ENCODE assay signal across 9 mouse cellular contexts in genomic region chr2:121448136-121448535, GRCm38 (mm10). TPM values are rescaled to one million over a fixed set of nuclear protein-coding genes. Genes with fewer than 3 reads are reported as not detected.
A peak's percentile ranks its signal among the peaks of the same experiment; 100 is the strongest.
DNase-seq lines count a peak whose midpoint lies in the region; ATAC-seq lines count a peak whose summit lies in the region.
"Had no signal": no experiment of that assay in that cellular context is flagged by ENCODE, and none has a peak within 500 bp of the region (broad histone marks: within the 10 kb centered on the region; RNA-seq: fewer than 3 reads in every experiment).

No protein-coding gene starts in this region.

- H3K27me3 ChIP-seq in heart, embryonic 11.5 days (ENCODE audit: control insufficient read depth, insufficient read depth, low read length) = no peaks in the 10 kb centered on the region
- no peaks in the 10 kb centered on the region for H3K27me3 ChIP-seq in kidney, embryonic 14.5 days (ENCODE audit: control insufficient read depth, insufficient read depth, low read length)
- no peaks in the 10 kb centered on the region for H3K27me3 ChIP-seq in lung, embryonic 15.5 days
- no peaks in the 10 kb centered on the region for H3K27me3 ChIP-seq in stomach, embryonic 16.5 days (ENCODE audit: control insufficient read depth, insufficient read depth, low read length)

- H3K27ac ChIP-seq in heart, embryonic 11.5 days (ENCODE audit: low read depth, low read length) = peak overlapping the region; percentile 91
- peak overlapping the region; percentile 95 for H3K27ac ChIP-seq in kidney, embryonic 14.5 days (ENCODE audit: low read depth, low read length)
- H3K27ac ChIP-seq in lung, embryonic 15.5 days = peak overlapping the region; percentile 96
- H3K27ac ChIP-seq in stomach, embryonic 16.5 days (ENCODE audit: low read length) = peak overlapping the region; percentile 97

- peak; percentile 52 for DNase-seq in urinary bladder, postnatal 14 days (ENCODE audit: low spot score)
- DNase-seq in urinary bladder, adult 2 months (ENCODE audit: low spot score) = no peak
- peak; percentile 37 for DNase-seq in c-Kit-positive CD71-positive TER-119-positive erythroid progenitor cells, embryonic 14.5 days (ENCODE audit: low spot score)
- DNase-seq in layer of hippocampus, postnatal 36 days = no peak

- ATAC-seq in heart, embryonic 11.5 days (replicated peaks; ENCODE audit: insufficient number of reproducible peaks, low FRiP score, low TSS enrichment) = no peak
- ATAC-seq in kidney, embryonic 14.5 days (ENCODE audit: low FRiP score, low TSS enrichment) = no peak
- ATAC-seq in lung, embryonic 15.5 days (ENCODE audit: borderline replicate concordance, extremely low read depth, low FRiP score, low TSS enrichment) = no peak
- ATAC-seq in stomach, embryonic 16.5 days (ENCODE audit: insufficient read depth, low FRiP score) = no peak

- peak overlapping the region; percentile 64 for H3K9ac ChIP-seq in heart, embryonic 11.5 days (ENCODE audit: low read depth, low read length)
- H3K9ac ChIP-seq in kidney, embryonic 14.5 days (ENCODE audit: low read depth, low read length) = peak overlapping the region; percentile 61; the same call in 1 of the 2 replicates
- H3K9ac ChIP-seq in lung, embryonic 15.5 days = peak overlapping the region; percentile 42
- peak overlapping the region; percentile 74 for H3K9ac ChIP-seq in stomach, embryonic 16.5 days (ENCODE audit: low read length)

- 14% methylated on average over 9 of the region's 9 CpGs for WGBS in heart, embryonic 11.5 days (ENCODE audit: insufficient replicate concordance)
- 14% methylated on average over 9 of the region's 9 CpGs for WGBS in kidney, embryonic 14.5 days
- 10% methylated on average over 9 of the region's 9 CpGs for WGBS in lung, embryonic 15.5 days
- 12% methylated on average over 9 of the region's 9 CpGs for WGBS in stomach, embryonic 16.5 days

- H3K4me3 ChIP-seq in heart, embryonic 11.5 days (ENCODE audit: low read depth, low read length) = peak overlapping the region; percentile 100
- peak overlapping the region; percentile 97 for H3K4me3 ChIP-seq in kidney, embryonic 14.5 days (ENCODE audit: low read length)
- H3K4me3 ChIP-seq in lung, embryonic 15.5 days = peak overlapping the region; percentile 96
- peak overlapping the region; percentile 94 for H3K4me3 ChIP-seq in stomach, embryonic 16.5 days (replicated peaks; ENCODE audit: low read length)

- peak overlapping the region; percentile 69 for H3K4me2 ChIP-seq in heart, embryonic 11.5 days
- H3K4me2 ChIP-seq in kidney, embryonic 14.5 days (replicated peaks; ENCODE audit: low read depth, low read length) = peak overlapping the region; percentile 69
- peak overlapping the region; percentile 84 for H3K4me2 ChIP-seq in lung, embryonic 15.5 days
- H3K4me2 ChIP-seq in stomach, embryonic 16.5 days (ENCODE audit: low read depth, low read length) = peak overlapping the region; percentile 78

- H3K4me1 ChIP-seq in heart, embryonic 11.5 days (ENCODE audit: control insufficient read depth, insufficient read depth, low read length) = peaks cover 20% of the 10 kb centered on the region
- peaks cover 4% of the 10 kb centered on the region; the same call in 1 of the 2 replicates for H3K4me1 ChIP-seq in kidney, embryonic 14.5 days (ENCODE audit: control insufficient read depth, insufficient read depth, low read length)
- H3K4me1 ChIP-seq in lung, embryonic 15.5 days = peaks cover 26% of the 10 kb centered on the region
- peaks cover 21% of the 10 kb centered on the region; the same call in 1 of the 2 replicates for H3K4me1 ChIP-seq in stomach, embryonic 16.5 days (ENCODE audit: control insufficient read depth, insufficient read depth, low read length)

- peaks cover 4% of the 10 kb centered on the region; the same call in 1 of the 2 replicates for H3K36me3 ChIP-seq in heart, embryonic 11.5 days (ENCODE audit: control insufficient read depth, insufficient read depth, low read length)
- peaks cover 20% of the 10 kb centered on the region for H3K36me3 ChIP-seq in kidney, embryonic 14.5 days (ENCODE audit: control insufficient read depth, insufficient read depth, low read length)
- H3K36me3 ChIP-seq in lung, embryonic 15.5 days = peaks cover 17% of the 10 kb centered on the region
- no peaks in the 10 kb centered on the region for H3K36me3 ChIP-seq in stomach, embryonic 16.5 days (ENCODE audit: control insufficient read depth, insufficient read depth, low read length)

- no peaks in the 10 kb centered on the region for H3K9me3 ChIP-seq in heart, embryonic 11.5 days (replicated peaks; ENCODE audit: control insufficient read depth, low read length)
- H3K9me3 ChIP-seq in kidney, embryonic 14.5 days (ENCODE audit: control insufficient read depth, low read length) = no peaks in the 10 kb centered on the region
- H3K9me3 ChIP-seq in lung, embryonic 15.5 days = no peaks in the 10 kb centered on the region
- no peaks in the 10 kb centered on the region for H3K9me3 ChIP-seq in stomach, embryonic 16.5 days (replicated peaks; ENCODE audit: control insufficient read depth, low read length)

RNA-seq across cellular contexts. Expression of gene Serf2, which starts 0.9 kb away (rescaled TPM):
- 328 and 503 TPM in 2 replicates for polyA plus RNA-seq in urinary bladder, adult 2 months (2012; rRNA removed)
- 603 and 608 TPM in 2 replicates for polyA plus RNA-seq in heart, embryonic 11.5 days (2014; fragmentation: Nextera tagmentation; extraction: Ambion mirVana)
- 522 and 664 TPM in 2 replicates for polyA plus RNA-seq in kidney, embryonic 14.5 days (2014; fragmentation: Nextera tagmentation; extraction: Ambion mirVana)
- polyA plus RNA-seq in lung, embryonic 15.5 days (2015; fragmentation: Nextera tagmentation; extraction: Ambion mirVana) = 430 and 452 TPM in 2 replicates
- 439 and 496 TPM in 2 replicates for polyA plus RNA-seq in stomach, embryonic 16.5 days (2015; fragmentation: Nextera tagmentation; extraction: Ambion mirVana)
- 100 to 1,000 TPM; 157 to 175 TPM for total RNA-seq in layer of hippocampus, postnatal 36 days (2021)

RNA-seq across cellular contexts. Expression of gene Ell3, which starts 4.1 kb away (rescaled TPM):
- polyA plus RNA-seq in urinary bladder, adult 2 months (2012; rRNA removed) = 1.1 and 1.3 TPM in 2 replicates
- 1.6 and 2.4 TPM in 2 replicates for polyA plus RNA-seq in heart, embryonic 11.5 days (2014; fragmentation: Nextera tagmentation; extraction: Ambion mirVana)
- 12.0 and 12.2 TPM in 2 replicates for polyA plus RNA-seq in kidney, embryonic 14.5 days (2014; fragmentation: Nextera tagmentation; extraction: Ambion mirVana)
- polyA plus RNA-seq in lung, embryonic 15.5 days (2015; fragmentation: Nextera tagmentation; extraction: Ambion mirVana) = 10.0 and 10.1 TPM in 2 replicates
- polyA plus RNA-seq in stomach, embryonic 16.5 days (2015; fragmentation: Nextera tagmentation; extraction: Ambion mirVana) = 8.7 and 8.8 TPM in 2 replicates
- total RNA-seq in layer of hippocampus, postnatal 36 days (2021) = not detected
- total RNA-seq: gastrocnemius, postnatal 36 days had no signal

RNA-seq across cellular contexts. Expression of gene Hypk, which starts 5.0 kb away (rescaled TPM):
- 22.9 and 28.2 TPM in 2 replicates for polyA plus RNA-seq in urinary bladder, adult 2 months (2012; rRNA removed)
- 118 and 124 TPM in 2 replicates for polyA plus RNA-seq in heart, embryonic 11.5 days (2014; fragmentation: Nextera tagmentation; extraction: Ambion mirVana)
- 116 and 147 TPM in 2 replicates for polyA plus RNA-seq in kidney, embryonic 14.5 days (2014; fragmentation: Nextera tagmentation; extraction: Ambion mirVana)
- polyA plus RNA-seq in lung, embryonic 15.5 days (2015; fragmentation: Nextera tagmentation; extraction: Ambion mirVana) = 97.0 and 99.5 TPM in 2 replicates
- polyA plus RNA-seq in stomach, embryonic 16.5 days (2015; fragmentation: Nextera tagmentation; extraction: Ambion mirVana) = 86.0 and 107 TPM in 2 replicates
- 10 to 100 TPM; 17.3 to 19.6 TPM for total RNA-seq in layer of hippocampus, postnatal 36 days (2021)

RNA-seq across cellular contexts. Expression of gene Serinc4, which starts 8.4 kb away (rescaled TPM):
- 0.52 and 0.59 TPM in 2 replicates for polyA plus RNA-seq in urinary bladder, adult 2 months (2012; rRNA removed)
- polyA plus RNA-seq in heart, embryonic 11.5 days (2014; fragmentation: Nextera tagmentation; extraction: Ambion mirVana) = 0.07 TPM in 1 of 2 replicates, not detected in the other
- 0.20 and 0.24 TPM in 2 replicates for polyA plus RNA-seq in kidney, embryonic 14.5 days (2014; fragmentation: Nextera tagmentation; extraction: Ambion mirVana)
- 0.07 and 0.20 TPM in 2 replicates for polyA plus RNA-seq in lung, embryonic 15.5 days (2015; fragmentation: Nextera tagmentation; extraction: Ambion mirVana)
- 0.25 and 0.46 TPM in 2 replicates for polyA plus RNA-seq in stomach, embryonic 16.5 days (2015; fragmentation: Nextera tagmentation; extraction: Ambion mirVana)
- total RNA-seq in layer of hippocampus, postnatal 36 days (2021) = under 1 TPM; 0.23 to 0.32 TPM
- total RNA-seq: gastrocnemius, postnatal 36 days had no signal

RNA-seq across cellular contexts. Expression of gene Mfap1b, which starts 25.7 kb away (rescaled TPM):
- polyA plus RNA-seq in urinary bladder, adult 2 months (2012; rRNA removed) = 23.0 and 28.6 TPM in 2 replicates
- polyA plus RNA-seq in heart, embryonic 11.5 days (2014; fragmentation: Nextera tagmentation; extraction: Ambion mirVana) = 45.0 and 48.8 TPM in 2 replicates
- polyA plus RNA-seq in kidney, embryonic 14.5 days (2014; fragmentation: Nextera tagmentation; extraction: Ambion mirVana) = 47.8 and 53.2 TPM in 2 replicates
- 45.7 and 51.1 TPM in 2 replicates for polyA plus RNA-seq in lung, embryonic 15.5 days (2015; fragmentation: Nextera tagmentation; extraction: Ambion mirVana)
- 48.6 and 53.4 TPM in 2 replicates for polyA plus RNA-seq in stomach, embryonic 16.5 days (2015; fragmentation: Nextera tagmentation; extraction: Ambion mirVana)
- 10 to 100 TPM; 45.1 to 47.4 TPM for total RNA-seq in layer of hippocampus, postnatal 36 days (2021)

Comparison
In these comparisons a context has a peak if more than half of its experiments do, and no peak if none do; other contexts are left out.
1. DNase-seq: peak in urinary bladder, postnatal 14 days (single experiment) and c-Kit-positive CD71-positive TER-119-positive erythroid progenitor cells, embryonic 14.5 days (single experiment); none in urinary bladder, adult 2 months (single experiment) and layer of hippocampus, postnatal 36 days (0 of 2).
2. Peak in every context shown above with its lines, with median percentiles within 50 percentile points of each other: H3K27ac ChIP-seq, H3K4me2 ChIP-seq, H3K4me3 ChIP-seq and H3K9ac ChIP-seq.